Mouse (Mus musculus): Measurements from ENCODE around the gene Necab3. TPM values are rescaled to one million over a fixed set of nuclear protein-coding genes. Genes with fewer than 3 reads are reported as not detected.

Necab3 gene
- polyA plus RNA-seq, 1 experiment from 2014 or later = 0.29 TPM

DNA sequence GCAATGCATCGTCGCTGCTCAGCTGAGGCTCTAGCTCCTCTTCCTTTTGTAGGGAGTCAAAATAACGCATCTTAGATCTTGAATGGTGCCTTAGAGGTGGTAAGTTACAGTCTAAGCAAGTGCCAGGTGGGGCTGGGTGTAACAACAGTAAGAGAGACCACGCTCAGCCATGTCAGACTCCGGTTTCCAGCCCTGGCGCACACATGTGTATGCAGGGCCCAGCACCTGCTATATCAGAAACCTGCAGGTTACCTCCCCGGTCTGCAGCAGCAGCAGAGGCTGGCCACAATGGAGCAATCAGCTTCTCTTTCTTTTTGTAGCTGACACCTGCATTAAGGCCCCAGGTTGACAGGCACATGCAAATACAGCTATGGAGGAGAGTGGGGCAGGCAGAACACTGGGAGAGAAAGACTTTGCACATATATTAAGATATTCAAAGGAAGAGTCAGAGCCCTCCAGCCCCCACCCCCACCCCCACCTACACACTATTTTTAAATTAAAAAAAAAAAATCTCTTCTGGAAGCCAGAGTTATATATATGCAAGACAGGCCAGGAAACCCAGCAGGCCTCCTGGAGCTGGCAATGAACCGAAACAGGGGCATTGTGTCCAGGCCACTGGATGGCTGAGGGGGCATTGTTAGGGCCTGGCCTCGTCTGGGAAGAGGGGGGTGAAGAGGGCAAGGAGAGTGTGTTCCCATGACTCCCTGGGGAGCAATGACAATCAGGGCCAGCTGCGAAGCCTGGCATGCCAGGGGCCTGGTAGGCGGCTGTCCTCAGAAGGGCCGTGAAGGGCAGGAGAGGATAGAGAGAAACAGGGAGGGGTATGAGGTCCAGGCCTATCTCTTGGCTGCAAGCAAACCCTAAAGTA is 18.4 kb upstream of the Necab3 start:
- no peaks in the 10 kb centered on the region for H3K4me1 ChIP-seq (replicated peaks; ENCODE audit: control insufficient read depth, insufficient read depth, low read length)
- TF ChIP-seq CTCF (IDR thresholded peaks at IDR 0.05; ENCODE audit: low read depth) = no peak
- H3K36me3 ChIP-seq (ENCODE audit: control insufficient read depth, insufficient read depth) = no peaks in the 10 kb centered on the region
- H3K9me3 ChIP-seq (ENCODE audit: control insufficient read depth) = no peaks in the 10 kb centered on the region
- 72% methylated on average over 12 of the region's 12 CpGs for WGBS
- no peak overlapping the region for H3K27ac ChIP-seq (ENCODE audit: low read depth, low read length)
- H3K4me2 ChIP-seq (replicated peaks; ENCODE audit: low read depth) = no peak overlapping the region
- no peaks in the 10 kb centered on the region for H3K27me3 ChIP-seq (replicated peaks; ENCODE audit: control insufficient read depth, insufficient read depth, low read length)
- H3K9ac ChIP-seq (ENCODE audit: low read depth, low read length) = no peak overlapping the region
- H3K4me3 ChIP-seq (ENCODE audit: low read depth, low read length) = no peak overlapping the region
- ATAC-seq = no peak

DNA sequence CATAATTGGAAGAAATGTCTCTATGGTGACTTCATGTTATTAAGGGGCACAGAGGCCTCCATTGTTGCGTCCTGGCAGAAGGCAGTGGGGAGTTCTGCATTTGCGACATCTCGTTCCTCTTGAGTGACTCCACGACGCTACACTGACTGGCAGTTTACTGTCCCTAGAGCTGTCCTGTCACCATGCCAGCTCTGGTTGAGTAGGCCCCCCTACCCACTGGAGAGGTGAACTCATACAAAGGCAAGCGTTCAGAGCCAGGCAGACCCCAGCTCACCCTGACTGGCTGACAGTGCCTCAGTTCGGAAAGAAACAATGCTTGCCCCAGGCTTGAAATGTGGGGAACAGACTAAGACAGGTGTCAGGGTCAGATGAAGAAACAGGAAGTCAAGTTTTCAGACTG is 15.6 kb upstream of the Necab3 start:
- H3K27me3 ChIP-seq (replicated peaks; ENCODE audit: control insufficient read depth, insufficient read depth, low read length) = no peaks in the 10 kb centered on the region
- TF ChIP-seq CTCF (IDR thresholded peaks at IDR 0.05; ENCODE audit: low read depth) = no peak
- 71% methylated on average over 7 of the region's 7 CpGs for WGBS

DNA sequence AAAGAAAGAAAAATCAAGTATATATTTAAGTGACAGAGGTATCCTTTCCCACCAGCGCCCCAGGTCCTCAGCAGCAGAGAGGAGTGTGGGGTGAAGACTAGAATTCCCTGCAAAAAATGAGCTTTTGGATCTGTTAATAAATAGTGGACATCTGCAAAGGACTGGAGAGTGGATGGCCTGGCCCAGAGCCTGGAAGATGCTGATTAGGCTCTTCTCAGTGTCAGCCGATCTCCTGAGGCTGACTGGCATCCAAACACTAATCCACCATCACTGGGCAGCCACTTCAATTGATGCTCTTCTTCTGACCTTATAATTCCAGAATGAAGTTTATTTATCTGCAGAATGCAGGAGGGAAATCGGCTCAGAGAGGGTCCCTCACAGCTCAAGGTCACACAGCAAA is 14.3 kb upstream of the Necab3 start:
- WGBS = 76% methylated on average over 3 of the region's 3 CpGs
- no peaks in the 10 kb centered on the region for H3K9me3 ChIP-seq (ENCODE audit: control insufficient read depth)
- no peak overlapping the region for H3K27ac ChIP-seq (ENCODE audit: low read depth, low read length)
- no peak overlapping the region for H3K9ac ChIP-seq (ENCODE audit: low read depth, low read length)
- no peak overlapping the region for H3K4me2 ChIP-seq (replicated peaks; ENCODE audit: low read depth)
- H3K27me3 ChIP-seq (replicated peaks; ENCODE audit: control insufficient read depth, insufficient read depth, low read length) = no peaks in the 10 kb centered on the region
- no peak for TF ChIP-seq CTCF (IDR thresholded peaks at IDR 0.05; ENCODE audit: low read depth)
- H3K36me3 ChIP-seq (ENCODE audit: control insufficient read depth, insufficient read depth) = no peaks in the 10 kb centered on the region
- no peak overlapping the region for H3K4me3 ChIP-seq (ENCODE audit: low read depth, low read length)
- H3K4me1 ChIP-seq (replicated peaks; ENCODE audit: control insufficient read depth, insufficient read depth, low read length) = no peaks in the 10 kb centered on the region
- no peak for ATAC-seq

More for the DNA sequence above, 15.6 kb upstream of the Necab3 start:
- Histone ChIP-seq H3K4me3 (ENCODE audit: low read depth, low read length) (no peak overlapping the region), H3K9me3 (ENCODE audit: control insufficient read depth) (no peaks in the 10 kb centered on the region), H3K4me2 (replicated peaks; ENCODE audit: low read depth) (no peak overlapping the region), H3K4me1 (replicated peaks; ENCODE audit: control insufficient read depth, insufficient read depth, low read length) (no peaks in the 10 kb centered on the region), H3K9ac (ENCODE audit: low read depth, low read length) (no peak overlapping the region), H3K36me3 (ENCODE audit: control insufficient read depth, insufficient read depth) (no peaks in the 10 kb centered on the region), H3K27ac (ENCODE audit: low read depth, low read length) (no peak overlapping the region)
- ATAC-seq = no peak

DNA sequence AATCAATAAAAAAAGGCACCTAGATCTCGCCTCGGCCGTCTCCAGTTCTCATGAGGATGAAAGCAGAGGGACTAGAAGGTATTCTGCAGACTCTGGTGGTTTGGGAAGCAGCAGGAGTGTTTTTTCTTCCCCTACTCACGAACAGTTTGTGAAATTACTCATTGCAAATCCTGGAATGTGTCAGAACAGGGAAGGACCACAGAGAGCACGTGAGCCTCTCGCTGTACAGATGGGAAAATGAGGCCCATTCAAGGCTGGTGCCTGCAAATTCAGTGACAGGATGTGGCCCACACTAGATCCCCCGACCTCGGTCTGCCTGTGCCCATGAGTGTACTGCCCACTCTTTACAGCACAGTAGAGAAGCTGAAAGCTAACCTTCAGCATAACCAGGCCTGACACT is 13.3 kb upstream of the Necab3 start:
- TF ChIP-seq CTCF (IDR thresholded peaks at IDR 0.05; ENCODE audit: low read depth) = no peak
- 67% methylated on average over 8 of the region's 8 CpGs for WGBS
- H3K4me2 ChIP-seq (replicated peaks; ENCODE audit: low read depth) = no peak overlapping the region
- no peak overlapping the region for H3K9ac ChIP-seq (ENCODE audit: low read depth, low read length)
- no peaks in the 10 kb centered on the region for H3K9me3 ChIP-seq (ENCODE audit: control insufficient read depth)
- H3K36me3 ChIP-seq (ENCODE audit: control insufficient read depth, insufficient read depth) = no peaks in the 10 kb centered on the region
- H3K4me3 ChIP-seq (ENCODE audit: low read depth, low read length) = no peak overlapping the region
- no peaks in the 10 kb centered on the region for H3K4me1 ChIP-seq (replicated peaks; ENCODE audit: control insufficient read depth, insufficient read depth, low read length)
- no peak overlapping the region for H3K27ac ChIP-seq (ENCODE audit: low read depth, low read length)
- no peak for ATAC-seq
- H3K27me3 ChIP-seq (replicated peaks; ENCODE audit: control insufficient read depth, insufficient read depth, low read length) = no peaks in the 10 kb centered on the region

DNA sequence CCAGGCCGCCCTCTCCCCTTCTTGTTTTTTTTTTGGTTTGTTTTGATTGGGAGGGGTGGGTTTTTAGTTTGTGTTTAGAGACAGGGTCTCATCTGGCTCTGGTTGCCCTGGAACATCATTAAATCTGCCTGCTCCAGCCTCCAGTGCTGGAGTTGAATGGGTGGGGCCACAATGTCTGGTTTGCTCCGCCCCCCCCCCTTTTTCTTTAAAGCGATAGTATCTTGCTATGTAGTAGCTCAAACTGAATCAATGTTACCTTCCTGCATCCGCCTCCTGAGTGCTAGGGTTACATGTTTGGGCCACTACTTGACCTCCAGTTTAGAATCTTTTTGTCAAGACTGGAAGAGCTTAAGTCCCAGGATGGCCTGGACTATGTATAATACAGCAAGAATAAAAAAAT is 12.6 kb upstream of the Necab3 start:
- Histone ChIP-seq H3K4me3 (ENCODE audit: low read depth, low read length) (no peak overlapping the region), H3K9me3 (ENCODE audit: control insufficient read depth) (no peaks in the 10 kb centered on the region), H3K36me3 (ENCODE audit: control insufficient read depth, insufficient read depth) (no peaks in the 10 kb centered on the region), H3K4me1 (replicated peaks; ENCODE audit: control insufficient read depth, insufficient read depth, low read length) (no peaks in the 10 kb centered on the region), H3K4me2 (replicated peaks; ENCODE audit: low read depth) (no peak overlapping the region), H3K9ac (ENCODE audit: low read depth, low read length) (no peak overlapping the region), H3K27ac (ENCODE audit: low read depth, low read length) (no peak overlapping the region), H3K27me3 (replicated peaks; ENCODE audit: control insufficient read depth, insufficient read depth, low read length) (no peaks in the 10 kb centered on the region)
- no peak for TF ChIP-seq CTCF (IDR thresholded peaks at IDR 0.05; ENCODE audit: low read depth)
- ATAC-seq = no peak
- WGBS = 83% methylated on average over 4 of the region's 4 CpGs

DNA sequence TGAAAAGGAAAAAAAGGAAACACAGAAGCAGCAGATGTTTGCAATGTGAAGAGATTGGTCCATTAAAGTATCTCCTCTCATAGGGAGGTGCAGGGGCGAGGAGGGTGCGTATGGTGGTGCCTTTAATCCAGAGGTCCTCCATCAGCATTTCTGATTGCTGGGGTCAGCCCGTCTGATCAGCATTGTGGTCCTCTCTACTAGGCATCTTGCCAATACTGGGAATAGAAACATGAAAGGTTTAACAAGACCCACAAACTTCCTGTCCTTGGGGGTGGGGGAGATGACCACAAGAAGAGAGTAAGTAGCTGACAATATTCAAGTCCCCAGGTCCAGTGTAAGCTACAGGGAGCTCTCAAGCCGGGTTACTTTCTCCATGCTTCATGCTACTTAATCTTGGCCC is 12.0 kb upstream of the Necab3 start:
- Histone ChIP-seq H3K4me1 (replicated peaks; ENCODE audit: control insufficient read depth, insufficient read depth, low read length) (no peaks in the 10 kb centered on the region), H3K36me3 (ENCODE audit: control insufficient read depth, insufficient read depth) (no peaks in the 10 kb centered on the region), H3K9me3 (ENCODE audit: control insufficient read depth) (no peaks in the 10 kb centered on the region), H3K9ac (ENCODE audit: low read depth, low read length) (no peak overlapping the region), H3K4me2 (replicated peaks; ENCODE audit: low read depth) (peak overlapping the region; percentile 89; the same call in 1 of the 2 replicates), H3K27ac (ENCODE audit: low read depth, low read length) (no peak overlapping the region), H3K4me3 (ENCODE audit: low read depth, low read length) (no peak overlapping the region; the same call in 1 of the 2 replicates), H3K27me3 (replicated peaks; ENCODE audit: control insufficient read depth, insufficient read depth, low read length) (no peaks in the 10 kb centered on the region)
- no peak for TF ChIP-seq CTCF (IDR thresholded peaks at IDR 0.05; ENCODE audit: low read depth)
- ATAC-seq = no peak
- 62% methylated on average over 4 of the region's 4 CpGs for WGBS

All from intestine, postnatal 0 days (tissue).